Mouse (Mus musculus): ENCODE results near the gene Gm3373. TPM values are rescaled to one million over a fixed set of nuclear protein-coding genes. Genes with fewer than 3 reads are reported as not detected.
"Not testable (repeated sequence)": the region's sequence is repeated elsewhere in the genome, so short reads cannot be mapped to it uniquely, and the experiment has no call there.

Gm3373 gene
- not detected in 2 replicates for total RNA-seq (2017)

DNA sequence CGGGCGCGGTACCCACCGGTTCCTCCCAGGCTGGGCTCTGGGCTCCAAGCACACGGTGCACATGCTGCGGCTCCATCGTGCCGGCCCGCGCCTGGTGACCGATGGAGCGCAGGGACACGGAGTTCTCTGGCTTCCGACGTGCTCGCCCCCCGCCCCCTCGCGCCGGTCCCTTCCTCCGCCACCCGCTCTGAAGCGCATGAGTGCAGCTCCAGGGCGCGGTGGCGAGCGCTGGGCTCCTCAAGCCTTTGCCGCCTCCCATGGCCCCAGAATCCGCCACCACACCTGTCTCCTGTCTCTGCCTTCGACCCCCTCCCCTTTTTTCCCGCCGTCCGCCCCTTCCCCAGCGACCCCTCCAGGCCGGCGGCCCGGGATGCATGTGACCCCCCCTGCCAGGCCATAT is at the start of gene Gm3373:
TSS of gene Gm3373 (minus strand) at position 101 of the 400 bp plus-strand sequence.
- not testable (repeated sequence) for ATAC-seq (replicated peaks; ENCODE audit: low read depth, poor library complexity, severe bottlenecking)

DNA sequence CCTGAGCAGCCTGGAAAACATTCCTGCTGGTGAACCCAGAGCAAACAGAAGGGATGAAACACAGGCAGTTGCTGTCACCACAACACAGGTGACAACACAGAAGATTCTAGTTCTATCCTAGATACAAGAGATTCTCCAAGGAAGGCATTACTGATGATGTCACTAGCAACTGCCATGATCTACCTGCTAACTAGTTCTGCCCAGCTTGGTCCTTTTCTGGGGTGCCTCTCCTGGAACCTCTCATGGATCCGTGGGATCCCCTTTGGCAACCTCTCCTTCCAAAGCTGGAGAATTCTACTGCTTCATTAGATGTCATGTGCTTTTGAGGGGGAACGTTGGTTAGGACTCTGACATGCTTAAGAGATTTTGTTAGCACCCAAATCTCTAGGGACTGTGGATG is 54.0 kb downstream of the Gm3373 start, which contains the start of gene Gm9603:
TSS of gene Gm9603 (minus strand) at position 101 of the 400 bp plus-strand sequence.
- not testable (repeated sequence) for ATAC-seq (replicated peaks; ENCODE audit: low read depth, poor library complexity, severe bottlenecking)

Other genes starting within 250 kb of the Gm3373 start
- 1.1 TPM in 1 of 2 replicates, not detected in the other for gene Gm3488, start 239.9 kb downstream of the Gm3373 start, total RNA-seq (2017)
- not detected in 2 replicates for gene Gm3532, start 203.1 kb downstream of the Gm3373 start, total RNA-seq (2017)
- gene Gm8265, start 108.5 kb downstream of the Gm3373 start, total RNA-seq (2017) = not detected in 2 replicates
- not detected in 2 replicates for gene Gm9603, start 54.1 kb downstream of the Gm3373 start, total RNA-seq (2017)
- gene Gm3383, start 66.4 kb upstream of the Gm3373 start, total RNA-seq (2017) = 0.29 and 1.1 TPM in 2 replicates
- not detected in 2 replicates for gene Gm3424, start 88.8 kb upstream of the Gm3373 start, total RNA-seq (2017)
- not detected in 2 replicates for gene Gm8237, start 138.8 kb upstream of the Gm3373 start, total RNA-seq (2017)
- not detected in 2 replicates for gene Gm3248, start 220.2 kb upstream of the Gm3373 start, total RNA-seq (2017)
- gene Gm3453, start 237.6 kb upstream of the Gm3373 start, total RNA-seq (2017) = not detected in 2 replicates